Mouse (Mus musculus): ENCODE measurements at regions not wholly inside any gene's neighbourhood (a gene's known extent, or its start where the extent isn't known, plus 50 kb on each side); places are given as distances from the start of the nearest gene placed in this dataset.

- no peak overlapping the region for H3K4me2 ChIP-seq
- no peak overlapping the region for H3K27ac ChIP-seq (replicated peaks)
- H3K9ac ChIP-seq, result no peak overlapping the region
- no peaks in the 10 kb centered on the region for H3K9me3 ChIP-seq
- no peak for ATAC-seq (ENCODE audit: extremely low read depth, insufficient number of reproducible peaks, low FRiP score, low TSS enrichment)
- no peaks in the 10 kb centered on the region for H3K27me3 ChIP-seq (replicated peaks)
- no peak overlapping the region for H3K4me3 ChIP-seq
- no peaks in the 10 kb centered on the region for H3K36me3 ChIP-seq
- WGBS, result 71% methylated on average over 5 of the region's 5 CpGs
- H3K4me1 ChIP-seq, result no peaks in the 10 kb centered on the region
Measured at GRCm38 (mm10) chr10:125610353-125610752, 221.1 kb upstream of the Slc16a7 start.

GRCm38 (mm10) chr10:125612773-125613172, 223.5 kb upstream of the Slc16a7 start:
- Histone ChIP-seq H3K27me3 (replicated peaks) (no peaks in the 10 kb centered on the region), H3K4me3 (no peak overlapping the region), H3K4me2 (no peak overlapping the region), H3K36me3 (no peaks in the 10 kb centered on the region), H3K9me3 (no peaks in the 10 kb centered on the region), H3K4me1 (no peaks in the 10 kb centered on the region), H3K9ac (no peak overlapping the region), H3K27ac (replicated peaks) (no peak overlapping the region)
- 85% methylated on average over 6 of the region's 6 CpGs for WGBS
- ATAC-seq (ENCODE audit: extremely low read depth, insufficient number of reproducible peaks, low FRiP score, low TSS enrichment), result no peak

DNA sequence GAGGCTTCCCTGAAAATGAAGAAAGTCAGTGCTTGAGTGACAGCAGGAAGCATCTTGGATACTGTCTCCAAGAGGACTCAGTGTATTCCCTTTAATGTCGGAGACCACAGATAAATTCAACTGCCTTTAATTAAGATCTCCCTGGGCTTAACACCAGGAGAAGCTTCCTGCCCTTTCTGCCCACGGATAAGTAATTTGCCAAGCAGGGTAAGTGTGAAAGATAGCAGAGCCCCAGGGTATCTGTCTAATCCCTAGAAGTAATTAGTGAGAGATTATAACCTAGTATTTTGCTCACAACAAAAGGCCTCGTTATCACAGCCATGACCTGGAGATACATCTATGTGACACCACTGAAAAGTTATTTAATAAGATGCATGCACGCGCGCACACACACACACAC, 232.1 kb upstream of the Slc16a7 start:
- ATAC-seq (ENCODE audit: extremely low read depth, insufficient number of reproducible peaks, low FRiP score, low TSS enrichment), result no peak

DNA sequence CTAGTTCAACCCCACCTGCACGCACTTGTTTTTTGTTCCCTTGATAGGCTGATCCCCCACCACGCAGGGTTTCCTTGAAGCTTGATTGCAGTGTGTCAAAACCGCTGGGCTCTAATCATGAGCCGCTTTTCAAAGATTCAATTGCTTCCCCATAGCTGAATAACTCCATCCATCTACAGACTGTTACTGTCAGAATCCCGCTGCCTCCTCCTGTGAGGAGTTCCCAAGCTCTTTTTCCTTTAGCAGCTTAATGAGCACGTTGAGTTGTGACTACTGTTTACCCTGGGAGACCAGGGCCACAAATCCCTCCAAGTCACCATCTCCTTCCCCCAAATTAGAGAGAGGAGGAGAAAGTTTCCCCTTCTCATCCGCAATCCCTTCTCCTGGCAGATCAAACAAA, 234.6 kb upstream of the Slc16a7 start:
- Histone ChIP-seq H3K4me3 (no peak overlapping the region), H3K4me1 (no peaks in the 10 kb centered on the region), H3K27ac (replicated peaks) (no peak overlapping the region), H3K36me3 (no peaks in the 10 kb centered on the region), H3K9me3 (no peaks in the 10 kb centered on the region), H3K27me3 (replicated peaks) (no peaks in the 10 kb centered on the region), H3K9ac (no peak overlapping the region), H3K4me2 (no peak overlapping the region)
- 35% methylated on average over 7 of the region's 7 CpGs for WGBS
- no peak for ATAC-seq (ENCODE audit: extremely low read depth, insufficient number of reproducible peaks, low FRiP score, low TSS enrichment)

More for the DNA sequence above, 232.1 kb upstream of the Slc16a7 start:
- H3K27ac ChIP-seq (replicated peaks), result no peak overlapping the region
- H3K4me3 ChIP-seq, result no peak overlapping the region
- H3K27me3 ChIP-seq (replicated peaks), result no peaks in the 10 kb centered on the region
- no peak overlapping the region for H3K4me2 ChIP-seq
- WGBS, result 53% methylated on average over 6 of the region's 6 CpGs
- H3K9ac ChIP-seq, result no peak overlapping the region
- H3K4me1 ChIP-seq, result no peaks in the 10 kb centered on the region
- H3K9me3 ChIP-seq, result no peaks in the 10 kb centered on the region
- H3K36me3 ChIP-seq, result no peaks in the 10 kb centered on the region

DNA sequence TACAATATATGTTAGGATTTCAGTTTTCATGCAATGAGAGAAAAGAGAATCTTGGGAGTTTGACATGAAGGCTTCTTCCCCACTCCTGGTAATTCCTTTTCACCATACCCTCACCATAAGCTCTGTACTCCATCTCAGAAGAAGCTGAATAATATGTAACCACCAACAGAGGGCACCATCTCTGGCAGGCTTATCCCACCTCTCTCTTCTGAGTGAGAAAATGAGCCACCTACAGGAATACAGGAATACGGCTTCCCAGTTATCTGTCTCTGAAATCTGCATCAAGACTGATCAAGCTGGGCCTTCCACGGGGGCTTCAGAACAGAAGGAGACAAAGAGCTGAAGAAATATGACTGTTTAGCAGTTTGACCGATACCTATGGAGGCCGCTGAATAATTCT, 278.6 kb upstream of the Slc16a7 start:
- Histone ChIP-seq H3K4me3 (no peak overlapping the region), H3K9ac (no peak overlapping the region), H3K9me3 (0 out of 2 replicates have a peak, but pooled peaks cover 3% of the 10 kb centered on the region), H3K4me2 (no peak overlapping the region), H3K27me3 (replicated peaks) (no peaks in the 10 kb centered on the region), H3K4me1 (no peaks in the 10 kb centered on the region), H3K36me3 (no peaks in the 10 kb centered on the region), H3K27ac (replicated peaks) (no peak overlapping the region)
- no peak for ATAC-seq (ENCODE audit: extremely low read depth, insufficient number of reproducible peaks, low FRiP score, low TSS enrichment)
- WGBS, result 74% methylated on average over 4 of the region's 4 CpGs

GRCm38 (mm10) chr10:125673637-125674036, 284.4 kb upstream of the Slc16a7 start:
- Histone ChIP-seq H3K4me2 (no peak overlapping the region), H3K4me1 (no peaks in the 10 kb centered on the region), H3K27ac (replicated peaks) (no peak overlapping the region), H3K9me3 (0 out of 2 replicates have a peak, but pooled peaks cover 3% of the 10 kb centered on the region), H3K9ac (no peak overlapping the region), H3K4me3 (no peak overlapping the region), H3K36me3 (no peaks in the 10 kb centered on the region), H3K27me3 (replicated peaks) (no peaks in the 10 kb centered on the region)
- WGBS, result 75% methylated on average over 11 of the region's 11 CpGs
- no peak for ATAC-seq (ENCODE audit: extremely low read depth, insufficient number of reproducible peaks, low FRiP score, low TSS enrichment)

GRCm38 (mm10) chr10:125679644-125680043, 286.3 kb upstream of the Lrig3 start:
- no peak overlapping the region for H3K27ac ChIP-seq (replicated peaks)
- H3K9ac ChIP-seq, result no peak overlapping the region
- 0 out of 2 replicates have a peak, but pooled peaks cover 2% of the 10 kb centered on the region for H3K9me3 ChIP-seq
- no peak overlapping the region for H3K4me2 ChIP-seq
- ATAC-seq (ENCODE audit: extremely low read depth, insufficient number of reproducible peaks, low FRiP score, low TSS enrichment), result no peak
- no peaks in the 10 kb centered on the region for H3K27me3 ChIP-seq (replicated peaks)
- H3K4me3 ChIP-seq, result no peak overlapping the region
- H3K4me1 ChIP-seq, result no peaks in the 10 kb centered on the region
- 69% methylated on average over 7 of the region's 7 CpGs for WGBS
- no peaks in the 10 kb centered on the region for H3K36me3 ChIP-seq

- H3K27me3 ChIP-seq (replicated peaks), result no peaks in the 10 kb centered on the region
- H3K4me1 ChIP-seq, result no peaks in the 10 kb centered on the region
- no peak overlapping the region for H3K9ac ChIP-seq
- H3K36me3 ChIP-seq, result no peaks in the 10 kb centered on the region
- no peak overlapping the region for H3K27ac ChIP-seq (replicated peaks)
- 0 out of 2 replicates have a peak, but pooled peaks cover 3% of the 10 kb centered on the region for H3K9me3 ChIP-seq
- ATAC-seq (ENCODE audit: extremely low read depth, insufficient number of reproducible peaks, low FRiP score, low TSS enrichment), result no peak
- H3K4me3 ChIP-seq, result no peak overlapping the region
- H3K4me2 ChIP-seq, result no peak overlapping the region
- 77% methylated on average over 5 of the region's 5 CpGs for WGBS
Measured at GRCm38 (mm10) chr10:125685130-125685529, 280.8 kb upstream of the Lrig3 start.

GRCm38 (mm10) chr10:125693505-125693904, 272.5 kb upstream of the Lrig3 start:
- H3K36me3 ChIP-seq, result no peaks in the 10 kb centered on the region
- no peaks in the 10 kb centered on the region for H3K27me3 ChIP-seq (replicated peaks)
- H3K4me2 ChIP-seq, result no peak overlapping the region
- no peak overlapping the region for H3K9ac ChIP-seq
- no peak for ATAC-seq (ENCODE audit: extremely low read depth, insufficient number of reproducible peaks, low FRiP score, low TSS enrichment)
- H3K4me3 ChIP-seq, result no peak overlapping the region
- WGBS, result 69% methylated on average over 7 of the region's 7 CpGs
- H3K27ac ChIP-seq (replicated peaks), result no peak overlapping the region
- H3K4me1 ChIP-seq, result no peaks in the 10 kb centered on the region
- no peaks in the 10 kb centered on the region for H3K9me3 ChIP-seq

GRCm38 (mm10) chr10:125696159-125696558, 269.8 kb upstream of the Lrig3 start:
- Histone ChIP-seq H3K27me3 (replicated peaks) (no peaks in the 10 kb centered on the region), H3K9me3 (no peaks in the 10 kb centered on the region), H3K27ac (replicated peaks) (no peak overlapping the region), H3K4me1 (no peaks in the 10 kb centered on the region), H3K36me3 (no peaks in the 10 kb centered on the region), H3K4me3 (no peak overlapping the region), H3K4me2 (no peak overlapping the region), H3K9ac (no peak overlapping the region)
- ATAC-seq (ENCODE audit: extremely low read depth, insufficient number of reproducible peaks, low FRiP score, low TSS enrichment), result no peak
- WGBS, result 85% methylated on average over 5 of the region's 5 CpGs

GRCm38 (mm10) chr10:125725077-125725680, 240.8 kb upstream of the Lrig3 start:
- no peaks in the 10 kb centered on the region for H3K36me3 ChIP-seq
- 0 out of 2 replicates have a peak overlapping the region, but pooled peaks have one; percentile 1 for H3K4me2 ChIP-seq
- no peak for ATAC-seq (ENCODE audit: extremely low read depth, insufficient number of reproducible peaks, low FRiP score, low TSS enrichment)
- H3K27ac ChIP-seq (replicated peaks), result no peak overlapping the region
- H3K9ac ChIP-seq, result no peak overlapping the region
- H3K4me3 ChIP-seq, result no peak overlapping the region
- no peaks in the 10 kb centered on the region for H3K27me3 ChIP-seq (replicated peaks)
- 0 out of 2 replicates have a peak, but pooled peaks cover 2% of the 10 kb centered on the region for H3K4me1 ChIP-seq
- WGBS, result 28% methylated on average over 18 of the region's 18 CpGs
- H3K9me3 ChIP-seq, result no peaks in the 10 kb centered on the region

- no peak for ATAC-seq (ENCODE audit: extremely low read depth, insufficient number of reproducible peaks, low FRiP score, low TSS enrichment)
- no peaks in the 10 kb centered on the region for H3K9me3 ChIP-seq
- 22% methylated on average over 7 of the region's 7 CpGs for WGBS
Measured at GRCm38 (mm10) chr10:125725681-125726139, 240.3 kb upstream of the Lrig3 start.

More at GRCm38 (mm10) chr10:125725681-125726139, 240.3 kb upstream of the Lrig3 start:
- Histone ChIP-seq H3K9ac (no peak overlapping the region), H3K36me3 (no peaks in the 10 kb centered on the region), H3K27ac (replicated peaks) (no peak overlapping the region), H3K4me1 (0 out of 2 replicates have a peak, but pooled peaks cover 2% of the 10 kb centered on the region), H3K4me3 (no peak overlapping the region), H3K4me2 (0 out of 2 replicates have a peak overlapping the region, but pooled peaks have one; percentile 1), H3K27me3 (replicated peaks) (no peaks in the 10 kb centered on the region)

Measured in heart, embryonic 13.5 days (tissue).